Mouse (Mus musculus): Measurements from ENCODE around the gene Traf5. TPM values are rescaled to one million over a fixed set of nuclear protein-coding genes. Genes with fewer than 3 reads are reported as not detected.

Gene Traf5
- polyA plus RNA-seq, 1 experiment from 2014 or later: 21.3 TPM

- H3K4me1 ChIP-seq (replicated peaks; ENCODE audit: control insufficient read depth, insufficient read depth, low read length): no peaks in the 10 kb centered on the region
- DNase-seq (ENCODE audit: low spot score) (no peak), ATAC-seq (replicated peaks; ENCODE audit: low FRiP score, low TSS enrichment, low read depth) (no peak)
- H3K9ac ChIP-seq (ENCODE audit: low read length): no peak overlapping the region
- no peak overlapping the region for H3K27ac ChIP-seq (ENCODE audit: low read depth)
- H3K27me3 ChIP-seq (replicated peaks; ENCODE audit: control insufficient read depth, insufficient read depth, low read length): no peaks in the 10 kb centered on the region
- H3K36me3 ChIP-seq (ENCODE audit: control insufficient read depth, insufficient read depth, low read length): peaks cover 54% of the 10 kb centered on the region
- no peak overlapping the region for H3K4me3 ChIP-seq (ENCODE audit: low read depth, low read length)
- H3K4me2 ChIP-seq (ENCODE audit: low read length): no peak overlapping the region
- H3K9me3 ChIP-seq (ENCODE audit: control insufficient read depth, low read length): peaks cover 5% of the 10 kb centered on the region; the same call in 1 of the 2 replicates
- WGBS: 92% methylated on average over 8 of the region's 8 CpGs
These were observed 95.7 kb downstream of the Traf5 start for GRCm38 (mm10) chr1:191996621-191997185.

GRCm38 (mm10) chr1:191995916-191996315 is 96.4 kb downstream of the Traf5 start:
- WGBS: 85% methylated on average over 7 of the region's 7 CpGs
- ATAC-seq (replicated peaks; ENCODE audit: low FRiP score, low TSS enrichment, low read depth): no peak
- H3K27ac ChIP-seq (ENCODE audit: low read depth): no peak overlapping the region

GRCm38 (mm10) chr1:191995488-191995887 is 96.9 kb downstream of the Traf5 start:
- Histone ChIP-seq H3K4me2 (ENCODE audit: low read length) (no peak overlapping the region), H3K27ac (ENCODE audit: low read depth) (no peak overlapping the region), H3K4me3 (ENCODE audit: low read depth, low read length) (no peak overlapping the region), H3K36me3 (ENCODE audit: control insufficient read depth, insufficient read depth, low read length) (peaks cover 44% of the 10 kb centered on the region), H3K9me3 (ENCODE audit: control insufficient read depth, low read length) (peaks cover 5% of the 10 kb centered on the region; the same call in 1 of the 2 replicates), H3K9ac (ENCODE audit: low read length) (no peak overlapping the region), H3K4me1 (replicated peaks; ENCODE audit: control insufficient read depth, insufficient read depth, low read length) (no peaks in the 10 kb centered on the region), H3K27me3 (replicated peaks; ENCODE audit: control insufficient read depth, insufficient read depth, low read length) (no peaks in the 10 kb centered on the region)
- ATAC-seq (replicated peaks; ENCODE audit: low FRiP score, low TSS enrichment, low read depth) (no peak), DNase-seq (ENCODE audit: low spot score) (peak; percentile 84)
- 65% methylated on average over 4 of the region's 4 CpGs for WGBS

More at GRCm38 (mm10) chr1:191995916-191996315, 96.4 kb downstream of the Traf5 start:
- DNase-seq (ENCODE audit: low spot score): no peak
- H3K27me3 ChIP-seq (replicated peaks; ENCODE audit: control insufficient read depth, insufficient read depth, low read length): no peaks in the 10 kb centered on the region
- H3K4me2 ChIP-seq (ENCODE audit: low read length): no peak overlapping the region
- H3K9me3 ChIP-seq (ENCODE audit: control insufficient read depth, low read length): peaks cover 5% of the 10 kb centered on the region; the same call in 1 of the 2 replicates
- H3K9ac ChIP-seq (ENCODE audit: low read length): no peak overlapping the region
- H3K4me1 ChIP-seq (replicated peaks; ENCODE audit: control insufficient read depth, insufficient read depth, low read length): no peaks in the 10 kb centered on the region
- H3K36me3 ChIP-seq (ENCODE audit: control insufficient read depth, insufficient read depth, low read length): peaks cover 48% of the 10 kb centered on the region
- H3K4me3 ChIP-seq (ENCODE audit: low read depth, low read length): no peak overlapping the region

- H3K4me2 ChIP-seq (ENCODE audit: low read length): no peak overlapping the region
- ATAC-seq (replicated peaks; ENCODE audit: low FRiP score, low TSS enrichment, low read depth) (no peak), DNase-seq (ENCODE audit: low spot score) (no peak)
- H3K27me3 ChIP-seq (replicated peaks; ENCODE audit: control insufficient read depth, insufficient read depth, low read length): no peaks in the 10 kb centered on the region
- WGBS: 69% methylated on average over 5 of the region's 5 CpGs
- no peak overlapping the region for H3K27ac ChIP-seq (ENCODE audit: low read depth)
- peaks cover 1% of the 10 kb centered on the region; the same call in 1 of the 2 replicates for H3K4me1 ChIP-seq (replicated peaks; ENCODE audit: control insufficient read depth, insufficient read depth, low read length)
- no peak overlapping the region for H3K9ac ChIP-seq (ENCODE audit: low read length)
- peaks cover 34% of the 10 kb centered on the region for H3K36me3 ChIP-seq (ENCODE audit: control insufficient read depth, insufficient read depth, low read length)
- H3K9me3 ChIP-seq (ENCODE audit: control insufficient read depth, low read length): peaks cover 5% of the 10 kb centered on the region; the same call in 1 of the 2 replicates
- no peak overlapping the region for H3K4me3 ChIP-seq (ENCODE audit: low read depth, low read length)
These were observed 97.9 kb downstream of the Traf5 start for GRCm38 (mm10) chr1:191994476-191994875.

- Histone ChIP-seq H3K27me3 (replicated peaks; ENCODE audit: control insufficient read depth, insufficient read depth, low read length) (no peaks in the 10 kb centered on the region), H3K4me3 (ENCODE audit: low read depth, low read length) (no peak overlapping the region), H3K4me1 (replicated peaks; ENCODE audit: control insufficient read depth, insufficient read depth, low read length) (peaks cover 5% of the 10 kb centered on the region; the same call in 1 of the 2 replicates), H3K4me2 (ENCODE audit: low read length) (no peak overlapping the region), H3K27ac (ENCODE audit: low read depth) (peak overlapping the region; percentile 27; the same call in 1 of the 2 replicates), H3K9ac (ENCODE audit: low read length) (no peak overlapping the region), H3K9me3 (ENCODE audit: control insufficient read depth, low read length) (peaks cover 5% of the 10 kb centered on the region; the same call in 1 of the 2 replicates), H3K36me3 (ENCODE audit: control insufficient read depth, insufficient read depth, low read length) (peaks cover 16% of the 10 kb centered on the region)
- WGBS: 52% methylated on average over 7 of the region's 7 CpGs
- DNase-seq (ENCODE audit: low spot score) (no peak), ATAC-seq (replicated peaks; ENCODE audit: low FRiP score, low TSS enrichment, low read depth) (no peak)
These were observed 100.1 kb downstream of the Traf5 start for GRCm38 (mm10) chr1:191992040-191992780.

- Histone ChIP-seq H3K4me1 (replicated peaks; ENCODE audit: control insufficient read depth, insufficient read depth, low read length) (peaks cover 5% of the 10 kb centered on the region; the same call in 1 of the 2 replicates), H3K4me3 (ENCODE audit: low read depth, low read length) (peak overlapping the region; percentile 68), H3K27ac (ENCODE audit: low read depth) (peak overlapping the region; percentile 80), H3K36me3 (ENCODE audit: control insufficient read depth, insufficient read depth, low read length) (no peaks in the 10 kb centered on the region), H3K9me3 (ENCODE audit: control insufficient read depth, low read length) (no peaks in the 10 kb centered on the region), H3K9ac (ENCODE audit: low read length) (peak overlapping the region; percentile 68), H3K27me3 (replicated peaks; ENCODE audit: control insufficient read depth, insufficient read depth, low read length) (no peaks in the 10 kb centered on the region), H3K4me2 (ENCODE audit: low read length) (peak overlapping the region; percentile 82)
- DNase-seq (ENCODE audit: low spot score): peak; percentile 94
- under 1% methylated on average over 22 of the region's 22 CpGs for WGBS
- ATAC-seq (replicated peaks; ENCODE audit: low FRiP score, low TSS enrichment, low read depth): peak; percentile 94
These were observed 102.4 kb downstream of the Traf5 start for GRCm38 (mm10) chr1:191989994-191990393.

- 93% methylated on average over 5 of the region's 5 CpGs for WGBS
- DNase-seq (ENCODE audit: low spot score) (no peak), ATAC-seq (replicated peaks; ENCODE audit: low FRiP score, low TSS enrichment, low read depth) (no peak)
- Histone ChIP-seq H3K9me3 (ENCODE audit: control insufficient read depth, low read length) (no peaks in the 10 kb centered on the region), H3K36me3 (ENCODE audit: control insufficient read depth, insufficient read depth, low read length) (no peaks in the 10 kb centered on the region), H3K4me2 (ENCODE audit: low read length) (peak overlapping the region; percentile 82), H3K27me3 (replicated peaks; ENCODE audit: control insufficient read depth, insufficient read depth, low read length) (0 out of 2 replicates have a peak, but pooled peaks cover 4% of the 10 kb centered on the region), H3K27ac (ENCODE audit: low read depth) (no peak overlapping the region), H3K4me3 (ENCODE audit: low read depth, low read length) (0 out of 2 replicates have a peak overlapping the region, but pooled peaks have one; percentile 68), H3K4me1 (replicated peaks; ENCODE audit: control insufficient read depth, insufficient read depth, low read length) (peaks cover 5% of the 10 kb centered on the region; the same call in 1 of the 2 replicates), H3K9ac (ENCODE audit: low read length) (no peak overlapping the region)
These were observed 103.3 kb downstream of the Traf5 start for GRCm38 (mm10) chr1:191989060-191989459.

GRCm38 (mm10) chr1:191988646-191989045 is 103.7 kb downstream of the Traf5 start:
- Histone ChIP-seq H3K27ac (ENCODE audit: low read depth) (no peak overlapping the region), H3K4me1 (replicated peaks; ENCODE audit: control insufficient read depth, insufficient read depth, low read length) (peaks cover 5% of the 10 kb centered on the region; the same call in 1 of the 2 replicates), H3K9me3 (ENCODE audit: control insufficient read depth, low read length) (no peaks in the 10 kb centered on the region), H3K4me3 (ENCODE audit: low read depth, low read length) (no peak overlapping the region), H3K9ac (ENCODE audit: low read length) (no peak overlapping the region), H3K36me3 (ENCODE audit: control insufficient read depth, insufficient read depth, low read length) (no peaks in the 10 kb centered on the region), H3K27me3 (replicated peaks; ENCODE audit: control insufficient read depth, insufficient read depth, low read length) (0 out of 2 replicates have a peak, but pooled peaks cover 4% of the 10 kb centered on the region), H3K4me2 (ENCODE audit: low read length) (no peak overlapping the region)
- DNase-seq (ENCODE audit: low spot score): no peak
- ATAC-seq (replicated peaks; ENCODE audit: low FRiP score, low TSS enrichment, low read depth): no peak
- WGBS: 68% methylated on average over 3 of the region's 3 CpGs
